Mouse (Mus musculus) heart, adult 11 months (tissue): Measurements from ENCODE around the gene Npw.
A peak's percentile ranks its signal among the peaks of the same experiment; 100 is the strongest.

Experiments used
- DNase-seq: peaks from one replicate; pipeline ENCODE4 v3.0.0; 2022

Gene Npw

GRCm38 (mm10) chr17:24639571-24639988 lies 18.7 kb downstream of the Npw start:
- no peak for DNase-seq

GRCm38 (mm10) chr17:24638840-24639239 lies 19.4 kb downstream of the Npw start:
- DNase-seq, result peak; percentile 99

- DNase-seq, result peak; percentile 97
Measured at GRCm38 (mm10) chr17:24638214-24638613, 20.0 kb downstream of the Npw start.

GRCm38 (mm10) chr17:24636781-24637481 lies 21.3 kb downstream of the Npw start:
- peak; percentile 96 for DNase-seq

- peak; percentile 93 for DNase-seq
Measured at GRCm38 (mm10) chr17:24635694-24636093, 22.6 kb downstream of the Npw start.

- DNase-seq, result peak; percentile 98
Measured at GRCm38 (mm10) chr17:24635024-24635423, 23.2 kb downstream of the Npw start.

- peak; percentile 93 for DNase-seq
Measured at GRCm38 (mm10) chr17:24633831-24634230, 24.4 kb downstream of the Npw start.

GRCm38 (mm10) chr17:24632813-24633449 lies 25.3 kb downstream of the Npw start:
- DNase-seq, result peak; percentile 99

- DNase-seq, result peak; percentile 99
Measured at GRCm38 (mm10) chr17:24632167-24632812, 26.0 kb downstream of the Npw start, which contains the start of the genes Tsc2 and Nthl1. Tsc2 (minus strand) TSS chr17:24632630. Nthl1 (plus strand) TSS chr17:24632680.

GRCm38 (mm10) chr17:24630072-24630471 lies 28.2 kb downstream of the Npw start:
- DNase-seq, result no peak

- DNase-seq, result peak; percentile 94
Measured at GRCm38 (mm10) chr17:24628646-24629045, 29.6 kb downstream of the Npw start.

GRCm38 (mm10) chr17:24625472-24625871 lies 32.8 kb downstream of the Npw start:
- no peak for DNase-seq

GRCm38 (mm10) chr17:24617561-24618194 lies 40.6 kb downstream of the Npw start:
- no peak for DNase-seq

GRCm38 (mm10) chr17:24610711-24611110 lies 47.5 kb downstream of the Npw start:
- no peak for DNase-seq

GRCm38 (mm10) chr17:24608874-24609273 lies 49.4 kb downstream of the Npw start:
- no peak for DNase-seq

GRCm38 (mm10) chr17:24608370-24608769 lies 49.9 kb downstream of the Npw start:
- DNase-seq, result no peak
